Mouse (Mus musculus) mature B cell (primary cell): ENCODE measurements around the gene Dnah6.

ENCODE experiments used
- in situ Hi-C: fragments of 300-500 bp; cut with MboI; formaldehyde crosslinking; loops from 2 replicates; pipeline ENCODE4 v1.14.3; 2019

Dnah6 gene

GRCm38 (mm10) chr6:73027881-73028280 is 193.6 kb downstream of the Dnah6 start:
- in situ Hi-C loops: no loop called here

GRCm38 (mm10) chr6:73026898-73027297 is 194.6 kb downstream of the Dnah6 start:
- in situ Hi-C loops: no loop called here

- in situ Hi-C loops: no loop called here
These were observed 201.4 kb downstream of the Dnah6 start for GRCm38 (mm10) chr6:73020061-73020460.

- in situ Hi-C loops: no loop called here
These were observed 202.6 kb downstream of the Dnah6 start for GRCm38 (mm10) chr6:73018725-73019280.

- in situ Hi-C loops: no loop called here
These were observed 206.9 kb downstream of the Dnah6 start for GRCm38 (mm10) chr6:73014317-73015160.

- in situ Hi-C loops: no loop called here
These were observed 208.5 kb downstream of the Dnah6 start for GRCm38 (mm10) chr6:73012931-73013330.

- in situ Hi-C loops: no loop called here
These were observed 209.6 kb downstream of the Dnah6 start for GRCm38 (mm10) chr6:73011827-73012226.

- in situ Hi-C loops: no loop called here
These were observed 211.4 kb downstream of the Dnah6 start for GRCm38 (mm10) chr6:73010073-73010472.

GRCm38 (mm10) chr6:73003601-73004000 is 217.8 kb downstream of the Dnah6 start:
- in situ Hi-C loops: no loop called here

- in situ Hi-C loops: no loop called here
These were observed 219.1 kb downstream of the Dnah6 start for GRCm38 (mm10) chr6:73002391-73002790.

- in situ Hi-C loops: no loop called here
These were observed 222.6 kb downstream of the Dnah6 start for GRCm38 (mm10) chr6:72998809-72999208.

- in situ Hi-C loops: no loop called here
These were observed 227.8 kb downstream of the Dnah6 start for GRCm38 (mm10) chr6:72993688-72994082.

- in situ Hi-C loops: no loop called here
These were observed 228.3 kb downstream of the Dnah6 start for GRCm38 (mm10) chr6:72993054-72993687.

GRCm38 (mm10) chr6:72990206-72990605 is 231.2 kb downstream of the Dnah6 start:
- in situ Hi-C loops: no loop called here

- in situ Hi-C loops: no loop called here
These were observed 232.3 kb downstream of the Dnah6 start for GRCm38 (mm10) chr6:72989028-72989736.

GRCm38 (mm10) chr6:72982506-72982905 is 238.9 kb downstream of the Dnah6 start:
- in situ Hi-C loops: no loop called here

- in situ Hi-C loops: no loop called here
These were observed 239.6 kb downstream of the Dnah6 start for GRCm38 (mm10) chr6:72981851-72982250.

- in situ Hi-C loops: no loop called here
These were observed 240.3 kb downstream of the Dnah6 start for GRCm38 (mm10) chr6:72981124-72981651.

GRCm38 (mm10) chr6:72976866-72977265 is 244.6 kb downstream of the Dnah6 start:
- in situ Hi-C loops: no loop called here

GRCm38 (mm10) chr6:72971074-72971473 is 250.4 kb downstream of the Dnah6 start:
- in situ Hi-C loops: no loop called here

GRCm38 (mm10) chr6:72969787-72970186 is 251.7 kb downstream of the Dnah6 start:
- in situ Hi-C loops: no loop called here
